Mouse (Mus musculus): ENCODE measurements around the gene Ugt1a6b. TPM values are rescaled to one million over a fixed set of nuclear protein-coding genes. Genes with fewer than 3 reads are reported as not detected.
"Not testable (repeated sequence)": the region's sequence is repeated elsewhere in the genome, so short reads cannot be mapped to it uniquely, and the experiment has no call there.

Gene Ugt1a6b
- polyA plus RNA-seq, 1 experiment, result not detected

GRCm38 (mm10) chr1:88224029-88224776 lies 121.2 kb downstream of the Ugt1a6b start:
- Histone ChIP-seq H3K4me1 (ENCODE audit: control insufficient read depth) (peaks cover 3% of the 10 kb centered on the region), H3K36me3 (ENCODE audit: control insufficient read depth) (no peaks in the 10 kb centered on the region), H3K27me3 (ENCODE audit: control insufficient read depth) (no peaks in the 10 kb centered on the region), H3K9me3 (ENCODE audit: control insufficient read depth, low read length) (peaks cover 18% of the 10 kb centered on the region), H3K4me3 (replicated peaks) (no peak overlapping the region)
- TF ChIP-seq TAL1 (IDR thresholded peaks at IDR 0.05; ENCODE audit: low read length), result no peak
- no peak for TF ChIP-seq GATA1 (IDR thresholded peaks at IDR 0.05; ENCODE audit: low read length)

GRCm38 (mm10) chr1:88225301-88225700 lies 122.2 kb downstream of the Ugt1a6b start:
- peaks cover 23% of the 10 kb centered on the region for H3K9me3 ChIP-seq (ENCODE audit: control insufficient read depth, low read length)
- H3K27me3 ChIP-seq (ENCODE audit: control insufficient read depth); H3K4me3 ChIP-seq (replicated peaks); H3K4me1 ChIP-seq (ENCODE audit: control insufficient read depth); H3K36me3 ChIP-seq (ENCODE audit: control insufficient read depth): not testable (repeated sequence)

GRCm38 (mm10) chr1:88225741-88226140 lies 122.7 kb downstream of the Ugt1a6b start:
- TF ChIP-seq GATA1 (IDR thresholded peaks at IDR 0.05; ENCODE audit: low read length) (no peak), TAL1 (IDR thresholded peaks at IDR 0.05; ENCODE audit: low read length) (no peak)
- Histone ChIP-seq H3K4me3 (replicated peaks) (no peak overlapping the region), H3K27me3 (ENCODE audit: control insufficient read depth) (no peaks in the 10 kb centered on the region), H3K4me1 (ENCODE audit: control insufficient read depth) (peaks cover 3% of the 10 kb centered on the region), H3K36me3 (ENCODE audit: control insufficient read depth) (no peaks in the 10 kb centered on the region), H3K9me3 (ENCODE audit: control insufficient read depth, low read length) (peaks cover 28% of the 10 kb centered on the region)

- H3K4me1 ChIP-seq (ENCODE audit: control insufficient read depth), result peaks cover 3% of the 10 kb centered on the region
- no peaks in the 10 kb centered on the region for H3K27me3 ChIP-seq (ENCODE audit: control insufficient read depth)
- peaks cover 29% of the 10 kb centered on the region for H3K9me3 ChIP-seq (ENCODE audit: control insufficient read depth, low read length)
- H3K4me3 ChIP-seq (replicated peaks), result no peak within 1 kb of the TSS
- H3K36me3 ChIP-seq (ENCODE audit: control insufficient read depth), result no peaks in the 10 kb centered on the region
- TF ChIP-seq TAL1 (IDR thresholded peaks at IDR 0.05; ENCODE audit: low read length) (no peak), GATA1 (IDR thresholded peaks at IDR 0.05; ENCODE audit: low read length) (no peak)
Observed at GRCm38 (mm10) chr1:88226670-88227379, 123.8 kb downstream of the Ugt1a6b start, which contains the start of gene Mroh2a. Mroh2a (plus strand) TSS chr1:88226986.

- H3K9me3 ChIP-seq (ENCODE audit: control insufficient read depth, low read length), result peaks cover 34% of the 10 kb centered on the region
- no peak overlapping the region for H3K4me3 ChIP-seq (replicated peaks)
- H3K27me3 ChIP-seq (ENCODE audit: control insufficient read depth), result no peaks in the 10 kb centered on the region
- peaks cover 3% of the 10 kb centered on the region for H3K4me1 ChIP-seq (ENCODE audit: control insufficient read depth)
- no peaks in the 10 kb centered on the region for H3K36me3 ChIP-seq (ENCODE audit: control insufficient read depth)
- TF ChIP-seq TAL1 (IDR thresholded peaks at IDR 0.05; ENCODE audit: low read length) (no peak), GATA1 (IDR thresholded peaks at IDR 0.05; ENCODE audit: low read length) (no peak)
Observed at GRCm38 (mm10) chr1:88227482-88227881, 124.4 kb downstream of the Ugt1a6b start.

GRCm38 (mm10) chr1:88228121-88228520 lies 125.1 kb downstream of the Ugt1a6b start:
- no peaks in the 10 kb centered on the region for H3K36me3 ChIP-seq (ENCODE audit: control insufficient read depth)
- H3K4me1 ChIP-seq (ENCODE audit: control insufficient read depth), result peaks cover 3% of the 10 kb centered on the region
- H3K27me3 ChIP-seq (ENCODE audit: control insufficient read depth), result no peaks in the 10 kb centered on the region
- peaks cover 38% of the 10 kb centered on the region for H3K9me3 ChIP-seq (ENCODE audit: control insufficient read depth, low read length)
- TF ChIP-seq GATA1 (IDR thresholded peaks at IDR 0.05; ENCODE audit: low read length) (no peak), TAL1 (IDR thresholded peaks at IDR 0.05; ENCODE audit: low read length) (no peak)
- H3K4me3 ChIP-seq (replicated peaks), result no peak overlapping the region

- Histone ChIP-seq H3K27me3 (ENCODE audit: control insufficient read depth) (no peaks in the 10 kb centered on the region), H3K4me3 (replicated peaks) (no peak overlapping the region), H3K4me1 (ENCODE audit: control insufficient read depth) (peaks cover 3% of the 10 kb centered on the region), H3K9me3 (ENCODE audit: control insufficient read depth, low read length) (peaks cover 48% of the 10 kb centered on the region), H3K36me3 (ENCODE audit: control insufficient read depth) (no peaks in the 10 kb centered on the region)
- TF ChIP-seq GATA1 (IDR thresholded peaks at IDR 0.05; ENCODE audit: low read length) (no peak), TAL1 (IDR thresholded peaks at IDR 0.05; ENCODE audit: low read length) (no peak)
Observed at GRCm38 (mm10) chr1:88229566-88229965, 126.5 kb downstream of the Ugt1a6b start.

GRCm38 (mm10) chr1:88229986-88230385 lies 126.9 kb downstream of the Ugt1a6b start:
- Histone ChIP-seq H3K4me3 (replicated peaks) (no peak overlapping the region), H3K27me3 (ENCODE audit: control insufficient read depth) (0 out of 2 replicates have a peak, but pooled peaks cover 2% of the 10 kb centered on the region), H3K36me3 (ENCODE audit: control insufficient read depth) (no peaks in the 10 kb centered on the region), H3K9me3 (ENCODE audit: control insufficient read depth, low read length) (peaks cover 52% of the 10 kb centered on the region), H3K4me1 (ENCODE audit: control insufficient read depth) (peaks cover 3% of the 10 kb centered on the region)
- TF ChIP-seq TAL1 (IDR thresholded peaks at IDR 0.05; ENCODE audit: low read length), result no peak
- TF ChIP-seq GATA1 (IDR thresholded peaks at IDR 0.05; ENCODE audit: low read length), result no peak

- H3K4me3 ChIP-seq (replicated peaks), result no peak overlapping the region
- no peaks in the 10 kb centered on the region for H3K36me3 ChIP-seq (ENCODE audit: control insufficient read depth)
- peaks cover 5% of the 10 kb centered on the region; the same call in 1 of the 2 replicates for H3K27me3 ChIP-seq (ENCODE audit: control insufficient read depth)
- TF ChIP-seq TAL1 (IDR thresholded peaks at IDR 0.05; ENCODE audit: low read length) (no peak), GATA1 (IDR thresholded peaks at IDR 0.05; ENCODE audit: low read length) (no peak)
- peaks cover 3% of the 10 kb centered on the region for H3K4me1 ChIP-seq (ENCODE audit: control insufficient read depth)
- peaks cover 56% of the 10 kb centered on the region for H3K9me3 ChIP-seq (ENCODE audit: control insufficient read depth, low read length)
Observed at GRCm38 (mm10) chr1:88230421-88230820, 127.4 kb downstream of the Ugt1a6b start.

Data from erythroblast, embryonic 14.5 days (primary cell).